Mouse (Mus musculus) midbrain, postnatal 0 days (tissue): ENCODE data around the gene Ell. TPM values are rescaled to one million over a fixed set of nuclear protein-coding genes. Genes with fewer than 3 reads are reported as not detected.

Source experiments
- ATAC-seq: fragments of 200-750 bp; cut with Nextera tagmentation; 2 replicates; pipeline ENCODE4 v1.8.0; 2017; ENCODE audit warnings: moderate number of reproducible peaks, mild to moderate bottlenecking, moderate TSS enrichment, moderate library complexity; ENCODE audit not compliant: low FRiP score
- DNase-seq: peaks from one replicate; pipeline ENCODE4 v3.0.0-alpha.2; 2015; ENCODE audit warnings: low spot score
- H3K27ac ChIP-seq: fragments of 300-500 bp; sonication (generic); 2 replicates; pipeline ENCODE4 v1.5.1; 2014; ENCODE audit warnings: low read depth, mild to moderate bottlenecking, low read length, mixed read lengths
- H3K27me3 ChIP-seq: fragments of 300-500 bp; sonication (generic); 2 replicates; pipeline ENCODE4 v1.6.1; 2014; ENCODE audit warnings: low read length, control low read depth, mixed read lengths; ENCODE audit not compliant: insufficient read depth
- H3K36me3 ChIP-seq: fragments of 300-500 bp; sonication (generic); 2 replicates; pipeline ENCODE4 v1.6.1; 2014; ENCODE audit warnings: low read length, control low read depth, mixed read lengths; ENCODE audit not compliant: insufficient read depth
- H3K4me1 ChIP-seq: fragments of 300-500 bp; sonication (generic); 2 replicates; pipeline ENCODE4 v1.6.1; 2014; ENCODE audit warnings: mild to moderate bottlenecking, control low read depth, antibody characterized with exemption, low read length, mixed read lengths; ENCODE audit not compliant: insufficient read depth
- H3K4me2 ChIP-seq: fragments of 300-500 bp; sonication (generic); 2 replicates; pipeline ENCODE4 v1.6.1; 2014; ENCODE audit warnings: low read depth, mild to moderate bottlenecking, low read length, mixed read lengths; ENCODE audit not compliant: poor library complexity, severe bottlenecking
- H3K4me3 ChIP-seq: fragments of 300-500 bp; sonication (generic); 2 replicates; pipeline ENCODE4 v1.5.1; 2014; ENCODE audit warnings: low read depth, mild to moderate bottlenecking, low read length, moderate library complexity
- H3K9ac ChIP-seq: fragments of 300-500 bp; sonication (generic); replicated peaks from 2 replicates; pipeline ENCODE4 v1.6.1; 2014; ENCODE audit warnings: mild to moderate bottlenecking, low read length, moderate library complexity, mixed read lengths; ENCODE audit not compliant: poor library complexity, severe bottlenecking
- H3K9me3 ChIP-seq: fragments of 300-500 bp; sonication (generic); 2 replicates; pipeline ENCODE4 v1.6.1; 2016; ENCODE audit warnings: low read length, control low read depth
- CTCF ChIP-seq: IDR thresholded peaks from 2 replicates; pipeline ENCODE4 v1.5.1; 2016; ENCODE audit warnings: antibody characterized with exemption, mild to moderate bottlenecking
- WGBS: fragments of 180-500 bp; shearing (Covaris S2); extraction: QIAGEN DNeasy Blood & Tissue Kit; methylation state at CpG from one replicate; pipeline ENCODE4 v1.1.7; 2014; 5-methylcytosine and 5-hydroxymethylcytosine counted together
- polyA plus RNA-seq: library from polyadenylated mRNA; unstranded; fragments of >200 nt; fragmentation: Nextera tagmentation; extraction: Ambion mirVana; gene quantifications from 2 replicates; pipeline ENCODE4 v1.2.1, GENCODE M21; 2015
- total RNA-seq: library from RNA; depleted of rRNA; stranded (reverse); fragments of >200 nt; gene quantifications from 2 replicates; pipeline ENCODE4 v1.2.3, GENCODE M21; 2014

The Ell gene
- total and polyA plus RNA-seq, 2 experiments from 2014 or later = 13.2 to 14.1 TPM

GRCm38 (mm10) chr8:70599507-70600290, 60.4 kb downstream of the Ell start:
- Histone ChIP-seq H3K4me1 (peaks cover 25% of the 10 kb centered on the region; the same call in 1 of the 2 replicates), H3K9me3 (no peaks in the 10 kb centered on the region), H3K4me2 (no peak overlapping the region), H3K4me3 (no peak overlapping the region), H3K27ac (no peak overlapping the region), H3K27me3 (no peaks in the 10 kb centered on the region), H3K36me3 (peaks cover 16% of the 10 kb centered on the region), H3K9ac (0 out of 2 replicates have a peak overlapping the region, but pooled peaks have one; percentile 8)
- DNase-seq (no peak), ATAC-seq (no peak)
- WGBS = 80% methylated on average over 12 of the region's 12 CpGs
- TF ChIP-seq CTCF = no peak

DNA sequence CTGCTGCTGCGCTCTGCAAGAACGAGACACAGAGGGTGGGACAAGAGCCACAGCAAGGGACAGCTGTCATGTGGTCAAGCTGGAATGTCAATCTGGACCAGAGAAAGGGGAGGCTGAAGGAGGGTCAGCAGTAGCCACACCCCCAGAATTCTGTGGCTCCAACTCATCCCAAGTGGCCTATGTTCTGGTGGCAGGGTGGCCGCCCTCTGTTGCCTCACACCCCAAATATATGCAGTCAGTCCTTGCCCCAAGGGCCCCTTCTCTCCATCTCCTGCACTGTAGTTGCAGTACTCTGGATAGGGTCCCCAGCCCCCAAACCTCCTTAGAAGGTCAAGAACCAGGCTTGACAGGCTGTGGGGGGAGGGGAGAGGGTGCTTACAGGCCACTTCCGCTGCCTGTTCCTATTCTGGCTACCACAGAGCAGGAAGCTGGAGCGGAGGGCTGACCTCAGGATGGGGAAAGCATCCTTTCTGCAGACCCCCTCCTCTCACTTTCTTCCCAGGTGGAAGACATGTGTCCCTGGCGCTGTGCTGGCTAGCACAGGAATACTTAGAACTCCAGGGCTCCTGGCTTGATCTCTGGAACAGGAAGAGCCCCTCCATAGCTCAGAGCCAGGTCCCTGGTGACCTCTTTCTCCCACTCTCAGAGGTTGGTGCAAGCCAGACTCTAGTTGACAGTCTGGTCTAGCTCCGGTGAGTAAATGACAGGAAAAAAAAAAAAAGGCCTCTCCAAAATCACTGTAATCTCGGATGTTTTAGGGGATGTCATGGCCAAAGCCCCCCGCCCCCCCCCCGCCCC, 61.4 kb downstream of the Ell start:
- Histone ChIP-seq H3K9me3 (no peaks in the 10 kb centered on the region), H3K27me3 (no peaks in the 10 kb centered on the region), H3K4me3 (peak overlapping the region; percentile 21), H3K4me2 (peak overlapping the region; percentile 46), H3K36me3 (peaks cover 16% of the 10 kb centered on the region), H3K9ac (0 out of 2 replicates have a peak overlapping the region, but pooled peaks have one; percentile 25), H3K4me1 (peaks cover 23% of the 10 kb centered on the region; the same call in 1 of the 2 replicates), H3K27ac (peak overlapping the region; percentile 63)
- DNase-seq (no peak), ATAC-seq (no peak)
- 18% methylated on average over 9 of the region's 10 CpGs for WGBS
- no peak for TF ChIP-seq CTCF

DNA sequence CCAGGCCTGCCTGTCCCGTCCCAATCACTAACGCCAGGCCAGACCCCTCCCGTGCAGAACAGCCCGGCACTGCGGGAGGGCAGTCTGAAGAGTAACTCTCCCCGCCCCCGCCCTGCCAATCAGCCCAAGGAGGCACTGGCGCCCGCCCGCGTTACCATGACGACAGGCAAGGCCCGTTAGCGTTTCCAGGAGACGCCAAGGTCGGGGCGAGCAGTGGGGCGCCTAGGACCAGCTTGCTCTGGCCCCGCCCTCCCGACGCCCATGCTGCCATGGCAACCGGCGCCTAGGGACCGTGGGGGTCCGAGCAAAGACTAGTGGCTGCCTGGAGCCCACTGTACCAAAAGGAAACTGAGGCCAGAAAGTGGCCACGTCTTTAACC, 62.0 kb downstream of the Ell start:
- ATAC-seq = peak; percentile 44
- 0 out of 2 replicates have a peak overlapping the region, but pooled peaks have one; percentile 25 for H3K9ac ChIP-seq
- WGBS = 1% methylated on average over 25 of the region's 26 CpGs

DNA sequence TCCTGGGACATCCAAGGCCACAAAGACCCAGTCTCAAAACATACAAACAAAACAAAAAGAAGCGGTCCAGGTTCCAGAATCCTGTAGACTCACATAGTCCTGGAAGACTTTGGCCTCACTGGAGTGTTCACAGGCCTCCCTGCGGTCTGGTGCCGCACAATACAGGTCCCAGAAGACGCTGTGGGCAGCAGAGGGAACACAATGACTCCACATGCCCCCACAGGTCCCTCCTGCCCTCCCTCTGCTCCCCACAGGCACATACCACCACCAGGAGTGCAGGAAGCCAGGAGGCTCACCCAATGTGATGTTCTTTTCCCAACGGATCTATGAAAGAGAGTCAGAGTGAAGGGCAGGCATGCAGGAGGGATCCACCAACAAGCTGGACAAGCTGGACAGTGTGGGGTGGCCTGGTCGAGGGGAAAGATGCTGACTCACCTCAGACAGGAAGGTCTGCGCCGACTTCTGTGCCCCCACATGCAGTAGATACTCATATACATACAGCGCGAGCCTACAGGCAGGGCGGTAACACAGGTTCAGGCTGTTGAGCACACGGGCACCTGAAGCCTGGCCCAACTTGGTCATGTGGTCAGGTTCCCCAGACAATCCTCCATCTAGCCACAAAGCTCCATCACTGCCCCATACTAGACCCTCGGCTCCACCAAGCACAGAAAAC, 63.0 kb downstream of the Ell start:
- no peaks in the 10 kb centered on the region for H3K9me3 ChIP-seq
- no peak overlapping the region for H3K4me3 ChIP-seq
- DNase-seq (no peak), ATAC-seq (no peak)
- H3K27ac ChIP-seq = no peak overlapping the region
- no peaks in the 10 kb centered on the region for H3K27me3 ChIP-seq
- H3K4me1 ChIP-seq = peaks cover 31% of the 10 kb centered on the region
- H3K4me2 ChIP-seq = no peak overlapping the region
- TF ChIP-seq CTCF = no peak
- WGBS = 96% methylated on average over 13 of the region's 13 CpGs
- H3K36me3 ChIP-seq = peaks cover 8% of the 10 kb centered on the region; the same call in 1 of the 2 replicates
- no peak overlapping the region for H3K9ac ChIP-seq

More for the DNA sequence above, 62.0 kb downstream of the Ell start:
- peak; percentile 94 for DNase-seq
- Histone ChIP-seq H3K4me3 (peak overlapping the region; percentile 21), H3K27ac (peak overlapping the region; percentile 63), H3K27me3 (no peaks in the 10 kb centered on the region), H3K36me3 (peaks cover 13% of the 10 kb centered on the region), H3K9me3 (no peaks in the 10 kb centered on the region), H3K4me2 (peak overlapping the region; percentile 46), H3K4me1 (peaks cover 23% of the 10 kb centered on the region; the same call in 1 of the 2 replicates)
- TF ChIP-seq CTCF = no peak

GRCm38 (mm10) chr8:70604558-70604957, 65.3 kb downstream of the Ell start:
- WGBS = 87% methylated on average over 7 of the region's 7 CpGs
- ATAC-seq = no peak
- peaks cover 24% of the 10 kb centered on the region for H3K4me1 ChIP-seq

More at GRCm38 (mm10) chr8:70604558-70604957, 65.3 kb downstream of the Ell start:
- Histone ChIP-seq H3K27ac (no peak overlapping the region), H3K36me3 (0 out of 2 replicates have a peak, but pooled peaks cover 3% of the 10 kb centered on the region), H3K9ac (0 out of 2 replicates have a peak overlapping the region, but pooled peaks have one; percentile 24), H3K9me3 (no peaks in the 10 kb centered on the region), H3K4me3 (no peak overlapping the region), H3K27me3 (no peaks in the 10 kb centered on the region), H3K4me2 (no peak overlapping the region)
- no peak for TF ChIP-seq CTCF
- no peak for DNase-seq
